Comparison of ENCODE assay signal across 9 mouse cellular contexts in genomic region chr15:89592548-89592947, GRCm38 (mm10). TPM values are rescaled to one million over a fixed set of nuclear protein-coding genes. Genes with fewer than 3 reads are reported as not detected.
DNase-seq lines count a peak whose midpoint lies in the region; ATAC-seq and TF ChIP-seq lines count a peak whose summit lies in the region.
"Had no signal": no experiment of that assay in that cellular context is flagged by ENCODE, and none has a peak within 500 bp of the region (broad histone marks: within the 10 kb centered on the region; RNA-seq: fewer than 3 reads in every experiment).

No protein-coding gene starts in this region.

- H3K9me3 ChIP-seq in intestine, embryonic 14.5 days (ENCODE audit: control insufficient read depth, low read length), result no peaks in the 10 kb centered on the region
- H3K9me3 ChIP-seq in intestine, postnatal 0 days (ENCODE audit: control insufficient read depth), result no peaks in the 10 kb centered on the region
- no peaks in the 10 kb centered on the region for H3K9me3 ChIP-seq in embryonic facial prominence, embryonic 14.5 days (ENCODE audit: control insufficient read depth, low read length)
- no peaks in the 10 kb centered on the region for H3K9me3 ChIP-seq in intestine, embryonic 15.5 days

- WGBS in intestine, embryonic 14.5 days, result 47% methylated on average over 4 of the region's 4 CpGs
- 44% methylated on average over 4 of the region's 4 CpGs for WGBS in intestine, postnatal 0 days
- WGBS in embryonic facial prominence, embryonic 14.5 days, result 42% methylated on average over 4 of the region's 4 CpGs
- 54% methylated on average over 4 of the region's 4 CpGs for WGBS in intestine, embryonic 15.5 days
- WGBS in cerebellum, adult 2 months, result 50% methylated on average over 4 of the region's 4 CpGs

- peaks cover 5% of the 10 kb centered on the region; the same call in 1 of the 2 replicates for H3K4me1 ChIP-seq in intestine, embryonic 14.5 days (replicated peaks; ENCODE audit: control insufficient read depth, insufficient read depth, low read length)
- no peaks in the 10 kb centered on the region; the same call in 1 of the 2 replicates for H3K4me1 ChIP-seq in intestine, postnatal 0 days (replicated peaks; ENCODE audit: control insufficient read depth, insufficient read depth, low read length)
- peaks cover 14% of the 10 kb centered on the region for H3K4me1 ChIP-seq in embryonic facial prominence, embryonic 14.5 days (ENCODE audit: control insufficient read depth, insufficient read depth, low read length)
- H3K4me1 ChIP-seq in intestine, embryonic 15.5 days (replicated peaks), result no peaks in the 10 kb centered on the region
- no peaks in the 10 kb centered on the region; the same call in 1 of the 2 replicates for H3K4me1 ChIP-seq in cerebellum, adult 2 months (ENCODE audit: control insufficient read depth, insufficient read depth, low read length)

- no peaks in the 10 kb centered on the region for H3K79me2 ChIP-seq in myocyte (ENCODE audit: control insufficient read depth, insufficient read depth)

- peak overlapping the region; percentile 82 for H3K4me2 ChIP-seq in intestine, embryonic 14.5 days (ENCODE audit: low read length)
- no peak overlapping the region; the same call in 1 of the 2 replicates for H3K4me2 ChIP-seq in intestine, postnatal 0 days (replicated peaks; ENCODE audit: low read depth)
- H3K4me2 ChIP-seq in embryonic facial prominence, embryonic 14.5 days (ENCODE audit: low read depth, low read length), result peak overlapping the region; percentile 83
- peak overlapping the region; percentile 80; the same call in 1 of the 2 replicates for H3K4me2 ChIP-seq in intestine, embryonic 15.5 days (replicated peaks)
- peak overlapping the region; percentile 85 for H3K4me2 ChIP-seq in myocyte (ENCODE audit: low read depth)

- H3K27me3 ChIP-seq in intestine, embryonic 14.5 days (replicated peaks; ENCODE audit: control insufficient read depth, insufficient read depth, low read length), result no peaks in the 10 kb centered on the region
- H3K27me3 ChIP-seq in intestine, postnatal 0 days (replicated peaks; ENCODE audit: control insufficient read depth, insufficient read depth, low read length), result no peaks in the 10 kb centered on the region
- no peaks in the 10 kb centered on the region for H3K27me3 ChIP-seq in embryonic facial prominence, embryonic 14.5 days (replicated peaks; ENCODE audit: control insufficient read depth, insufficient read depth, low read length)
- H3K27me3 ChIP-seq in intestine, embryonic 15.5 days (replicated peaks), result no peaks in the 10 kb centered on the region
- peaks cover 6% of the 10 kb centered on the region for H3K27me3 ChIP-seq in myocyte (ENCODE audit: control insufficient read depth, insufficient read depth, insufficient read length)
- no peaks in the 10 kb centered on the region for H3K27me3 ChIP-seq in cerebellum, adult 2 months (ENCODE audit: control insufficient read depth, insufficient read depth, low read length)

- no peak for TF ChIP-seq POLR2A in myocyte (IDR thresholded peaks at IDR 0.05; ENCODE audit: insufficient read length, low read depth)
- no peak for TF ChIP-seq POLR2A in cerebellum, adult 2 months (IDR thresholded peaks at IDR 0.05; ENCODE audit: borderline replicate concordance, insufficient read depth, low read length)

- no peak overlapping the region for H3ac ChIP-seq in myocyte (ENCODE audit: control insufficient read depth, insufficient read length)

- DNase-seq in intestine, embryonic 14.5 days (ENCODE audit: low spot score), result no peak
- no peak for DNase-seq in embryonic facial prominence, embryonic 14.5 days (ENCODE audit: low spot score)
- no peak for DNase-seq in adrenal gland, adult (ENCODE audit: inconsistent age in 2 of 2, low spot score in 1 of 2)
- no peak for DNase-seq in cerebellum, adult 2 months
- no peak for DNase-seq in ovary, postnatal 10 days (ENCODE audit: low spot score)
- DNase-seq: adrenal gland, adult 2 months had no signal

- H3K9ac ChIP-seq in intestine, embryonic 14.5 days (ENCODE audit: low read length), result no peak overlapping the region
- H3K9ac ChIP-seq in intestine, postnatal 0 days (ENCODE audit: low read depth, low read length), result no peak overlapping the region
- H3K9ac ChIP-seq in embryonic facial prominence, embryonic 14.5 days (ENCODE audit: low read depth, low read length), result peak overlapping the region; percentile 79
- no peak overlapping the region for H3K9ac ChIP-seq in intestine, embryonic 15.5 days

- TF ChIP-seq CTCF in intestine, postnatal 0 days (IDR thresholded peaks at IDR 0.05; ENCODE audit: low read depth), result no peak
- no peak for TF ChIP-seq CTCF in cerebellum, adult 2 months (IDR thresholded peaks at IDR 0.05; ENCODE audit: borderline replicate concordance, insufficient read depth, low read depth, low read length)

- ATAC-seq in intestine, embryonic 14.5 days (replicated peaks; ENCODE audit: low FRiP score, low TSS enrichment, low read depth), result 0 out of 2 replicates have a peak, but pooled peaks have one; percentile 11
- no peak for ATAC-seq in intestine, postnatal 0 days
- ATAC-seq in embryonic facial prominence, embryonic 14.5 days (ENCODE audit: low read depth), result no peak
- peak; percentile 6; the same call in 1 of the 2 replicates for ATAC-seq in intestine, embryonic 15.5 days

- no peak overlapping the region for H3K4me3 ChIP-seq in intestine, embryonic 14.5 days (ENCODE audit: low read depth, low read length)
- no peak overlapping the region for H3K4me3 ChIP-seq in intestine, postnatal 0 days (ENCODE audit: low read depth, low read length)
- peak overlapping the region; percentile 75 for H3K4me3 ChIP-seq in embryonic facial prominence, embryonic 14.5 days (ENCODE audit: low read depth, low read length)
- no peak overlapping the region for H3K4me3 ChIP-seq in intestine, embryonic 15.5 days (replicated peaks)
- H3K4me3 ChIP-seq in myocyte, result peak overlapping the region; percentile 51
- H3K4me3 ChIP-seq in cerebellum, adult 2 months (replicated peaks; ENCODE audit: insufficient read depth, low read depth, low read length), result no peak overlapping the region

- H3K36me3 ChIP-seq in intestine, embryonic 14.5 days (ENCODE audit: control insufficient read depth, insufficient read depth, low read length), result peaks cover 5% of the 10 kb centered on the region
- H3K36me3 ChIP-seq in intestine, postnatal 0 days (ENCODE audit: control insufficient read depth, insufficient read depth), result peaks cover 6% of the 10 kb centered on the region; the same call in 1 of the 2 replicates
- peaks cover 2% of the 10 kb centered on the region; the same call in 1 of the 2 replicates for H3K36me3 ChIP-seq in embryonic facial prominence, embryonic 14.5 days (ENCODE audit: control insufficient read depth, insufficient read depth, low read length)
- no peaks in the 10 kb centered on the region for H3K36me3 ChIP-seq in intestine, embryonic 15.5 days
- H3K36me3 ChIP-seq in myocyte (ENCODE audit: control insufficient read depth, insufficient read depth), result peaks cover 4% of the 10 kb centered on the region

- no peak overlapping the region for H3K27ac ChIP-seq in intestine, embryonic 14.5 days (ENCODE audit: low read depth)
- H3K27ac ChIP-seq in intestine, postnatal 0 days (ENCODE audit: low read depth, low read length), result no peak overlapping the region
- H3K27ac ChIP-seq in embryonic facial prominence, embryonic 14.5 days (replicated peaks; ENCODE audit: low read depth, low read length), result no peak overlapping the region
- no peak overlapping the region for H3K27ac ChIP-seq in intestine, embryonic 15.5 days
- no peak overlapping the region for H3K27ac ChIP-seq in cerebellum, adult 2 months (ENCODE audit: insufficient read depth, low read length)

TF ChIP-seq in myocyte, 11 proteins besides CTCF, POLR2A, EP300 and RAD21:
- TF ChIP-seq CEBPB (IDR thresholded peaks at IDR 0.05; ENCODE audit: insufficient read depth, poor library complexity, severe bottlenecking), result no peak
- no peak for TF ChIP-seq POLR2AphosphoS2 (IDR thresholded peaks at IDR 0.05; ENCODE audit: insufficient read length, low read depth)
- no peak for TF ChIP-seq MAX (IDR thresholded peaks at IDR 0.05; ENCODE audit: low read depth)
- TF ChIP-seq TCF3 (IDR thresholded peaks at IDR 0.05; ENCODE audit: insufficient read length, low read depth), result no peak
- TF ChIP-seq SRF (IDR thresholded peaks at IDR 0.05; ENCODE audit: control insufficient read depth, insufficient read length, low read depth), result no peak
- TF ChIP-seq USF1 (IDR thresholded peaks at IDR 0.05; ENCODE audit: low read depth), result no peak
- no peak for TF ChIP-seq REST (IDR thresholded peaks at IDR 0.05; ENCODE audit: insufficient read depth, insufficient read length)
- TF ChIP-seq TCF12 (IDR thresholded peaks at IDR 0.05; ENCODE audit: insufficient read depth, poor library complexity, severe bottlenecking), result no peak
- TF ChIP-seq MYOD1 (IDR thresholded peaks at IDR 0.05; ENCODE audit: control insufficient read depth in 1 of 3, insufficient read length in 2 of 3, low read depth in 2 of 3), result no peak

RNA-seq across cellular contexts. Expression of gene Rabl2, which starts 0.8 kb away (rescaled TPM):
- 41.3 and 44.9 TPM in 2 replicates for polyA plus RNA-seq in intestine, embryonic 14.5 days (2014; fragmentation: Nextera tagmentation; extraction: Ambion mirVana)
- 7.1 and 7.6 TPM in 2 replicates for polyA plus RNA-seq in intestine, postnatal 0 days (2015; fragmentation: Nextera tagmentation; extraction: Ambion mirVana)
- 44.4 and 45.7 TPM in 2 replicates for polyA plus RNA-seq in embryonic facial prominence, embryonic 14.5 days (2014; fragmentation: Nextera tagmentation; extraction: Ambion mirVana)
- polyA plus RNA-seq in intestine, embryonic 15.5 days (2015; fragmentation: Nextera tagmentation; extraction: Ambion mirVana), result 29.9 and 30.7 TPM in 2 replicates
- 13.9 TPM for polyA plus RNA-seq in myocyte (2012; fragmentation: generic; extraction: Trizol)
- 79.8 and 83.4 TPM in 2 replicates for polyA plus RNA-seq in cerebellum, adult 2 months (2012; rRNA removed)

RNA-seq across cellular contexts. Expression of gene Acr, which starts 24.4 kb away (rescaled TPM):
- polyA plus RNA-seq in intestine, embryonic 14.5 days (2014; fragmentation: Nextera tagmentation; extraction: Ambion mirVana), result 0.43 TPM in 1 of 2 replicates, not detected in the other
- 0.10 and 0.14 TPM in 2 replicates for polyA plus RNA-seq in intestine, postnatal 0 days (2015; fragmentation: Nextera tagmentation; extraction: Ambion mirVana)
- polyA plus RNA-seq in embryonic facial prominence, embryonic 14.5 days (2014; fragmentation: Nextera tagmentation; extraction: Ambion mirVana), result 0.22 and 0.38 TPM in 2 replicates
- not detected in 2 replicates for polyA plus RNA-seq in intestine, embryonic 15.5 days (2015; fragmentation: Nextera tagmentation; extraction: Ambion mirVana)
- polyA plus RNA-seq in myocyte (2012; fragmentation: generic; extraction: Trizol), result not detected
- polyA plus RNA-seq in cerebellum, adult 2 months (2012; rRNA removed), result 2.4 and 2.6 TPM in 2 replicates

Comparison
In these comparisons a context has a peak if more than half of its experiments do, and no peak if none do; other contexts are left out.
1. ATAC-seq: peak in intestine, embryonic 14.5 days (single experiment) and intestine, embryonic 15.5 days (single experiment); none in intestine, postnatal 0 days (single experiment) and embryonic facial prominence, embryonic 14.5 days (single experiment).
2. H3K4me3 ChIP-seq: peak in embryonic facial prominence, embryonic 14.5 days (single experiment) and myocyte (single experiment); none in intestine, embryonic 14.5 days (single experiment), intestine, postnatal 0 days (single experiment), intestine, embryonic 15.5 days (single experiment) and cerebellum, adult 2 months (single experiment).